Mouse (Mus musculus): ENCODE results near the gene Tsen34. TPM values are rescaled to one million over a fixed set of nuclear protein-coding genes. Genes with fewer than 3 reads are reported as not detected.

Gene Tsen34
- 10 to 100 TPM; 73.9 to 77.4 TPM for total RNA-seq (2021)

DNA sequence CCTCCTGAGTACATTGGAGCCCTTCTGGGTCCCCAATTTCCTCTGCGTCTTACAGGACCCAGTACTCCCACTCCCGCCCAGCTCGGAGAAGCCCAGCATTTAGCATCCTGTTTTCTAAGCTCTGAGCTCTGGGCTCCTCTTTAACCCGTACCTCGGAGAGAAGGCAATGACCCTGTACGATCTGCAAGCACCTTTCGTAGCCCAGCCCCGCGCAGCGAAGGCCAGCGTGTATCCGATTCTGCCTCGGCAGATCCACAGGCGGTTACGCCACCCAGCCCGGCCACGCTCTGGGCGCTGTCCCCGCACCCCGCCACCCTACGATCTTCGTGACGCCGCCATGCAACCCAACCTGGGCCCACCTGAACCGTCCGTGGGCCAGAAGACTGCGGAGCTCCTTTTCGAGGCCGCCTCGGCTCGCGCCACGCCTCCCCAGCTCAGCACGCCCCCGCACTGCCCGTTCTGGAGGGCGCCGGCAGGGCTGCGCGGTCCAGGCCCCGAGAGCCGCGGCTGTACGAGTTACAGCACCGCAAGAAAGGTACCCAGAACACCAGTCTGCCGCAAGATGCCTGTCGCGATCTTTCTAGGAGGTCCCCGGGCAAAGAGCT, at the start of gene Tsen34:
Tsen34 (plus strand) TSS at position 482 of the 605 bp plus-strand sequence.
- no peak for DNase-seq
- intact Hi-C loops (cut with DNase I) = loop anchor here (5.0 kb wide), 1 partner anchor 45 kb away; the partner anchor contains the start of gene Cnot3

DNA sequence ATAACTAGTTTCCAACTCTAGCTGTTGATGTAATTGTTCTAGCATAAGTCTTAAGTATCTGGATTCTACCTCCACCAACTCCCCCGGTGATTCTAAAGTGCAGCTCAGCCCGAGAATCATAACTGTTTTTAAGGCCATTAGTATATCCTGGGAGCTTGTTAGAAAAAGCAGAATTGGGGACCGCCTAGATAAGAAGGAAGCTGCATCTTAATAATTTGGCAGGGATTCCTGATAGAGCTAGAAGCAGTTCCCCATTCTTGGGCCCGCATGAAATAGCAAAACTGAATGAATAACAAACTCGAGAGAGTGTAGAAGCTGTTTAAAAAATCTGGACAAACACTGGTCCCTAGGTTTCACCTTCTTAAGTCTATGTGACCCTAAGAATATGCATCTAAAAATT, 49.3 kb upstream of the Tsen34 start:
- DNase-seq = no peak
- intact Hi-C loops (cut with DNase I) = no loop called here

DNA sequence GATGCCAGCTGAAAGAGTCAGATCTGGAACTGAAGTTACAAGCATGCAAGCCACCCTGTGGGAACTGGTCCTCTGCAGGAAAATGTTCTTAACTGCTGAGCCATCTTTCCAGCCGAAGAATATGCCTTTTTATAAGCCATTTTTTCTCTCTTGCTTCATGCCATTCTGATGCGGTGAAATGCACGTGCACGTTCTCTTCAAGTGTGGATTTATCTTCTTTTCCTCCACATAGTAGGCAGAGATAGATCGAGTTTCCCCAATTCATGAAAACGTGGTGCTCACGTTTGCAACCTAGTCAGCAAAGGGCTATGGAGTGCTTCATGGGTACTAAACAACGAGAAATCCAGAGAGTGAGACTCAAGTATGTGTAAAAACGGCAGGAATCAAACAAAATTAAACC, 48.8 kb upstream of the Tsen34 start:
- DNase-seq = no peak
- intact Hi-C loops (cut with DNase I) = no loop called here

DNA sequence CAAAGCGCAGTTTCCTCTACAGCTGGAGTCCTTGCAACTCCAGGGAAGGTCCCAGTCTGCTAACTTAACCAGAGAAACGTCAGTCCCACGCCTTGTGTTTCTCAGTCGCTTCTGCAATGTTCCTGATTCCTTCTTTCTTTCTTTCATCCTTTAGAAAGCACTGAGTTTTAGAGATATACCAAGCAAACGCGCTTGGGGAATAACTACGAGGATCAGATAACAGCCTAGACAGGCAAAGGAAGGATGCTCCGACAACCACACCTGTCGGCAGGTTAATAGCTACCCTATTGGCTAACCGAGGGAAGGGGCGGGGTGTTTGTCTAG, 48.4 kb upstream of the Tsen34 start:
- intact Hi-C loops (cut with DNase I) = no loop called here

DNA sequence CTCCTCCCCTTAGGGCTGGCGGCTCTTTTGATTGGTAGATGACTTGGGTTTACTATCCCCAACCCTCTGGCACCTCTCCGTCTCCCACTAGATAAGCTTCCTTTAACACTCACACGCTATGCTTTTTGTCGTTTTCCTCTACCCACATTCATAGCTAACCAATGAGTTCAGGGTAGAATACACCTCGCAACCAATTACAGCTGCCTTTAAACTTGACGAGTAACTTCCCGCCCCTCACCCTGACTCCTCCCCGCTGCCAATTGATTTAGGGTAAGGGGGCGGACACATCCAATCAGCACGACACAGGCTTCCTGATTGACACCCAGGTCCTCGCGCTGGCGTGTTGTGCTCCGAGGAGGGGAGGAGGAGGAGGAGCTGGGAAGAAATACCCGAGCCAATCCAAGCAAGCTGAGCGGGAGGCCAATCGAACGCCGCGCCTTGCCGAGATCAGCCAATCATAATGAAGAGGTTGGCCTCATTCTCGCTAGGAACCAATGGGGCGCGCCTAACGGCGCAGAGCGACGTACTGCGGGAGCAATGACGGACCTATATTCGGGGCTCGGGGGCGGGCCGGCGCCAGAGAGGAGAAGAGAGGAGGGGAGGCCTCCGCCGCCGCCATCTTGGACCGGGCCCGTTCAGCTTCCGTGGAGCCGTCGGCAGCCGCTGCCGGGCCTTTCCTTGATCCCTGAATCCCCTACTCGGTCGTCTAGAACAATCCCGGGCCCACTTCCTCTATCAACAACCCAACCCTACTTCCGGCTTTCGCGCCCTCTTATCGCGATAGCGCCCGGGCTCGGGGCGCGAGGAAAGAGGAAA, 47.8 kb upstream of the Tsen34 start, which contains the start of gene Cnot3:
Cnot3 (plus strand) TSS at position 597 of the 816 bp plus-strand sequence.
- DNase-seq = peak; percentile 94 to 95
- intact Hi-C loops (cut with DNase I) = loop anchor here (5.0 kb wide), 1 partner anchor 47 kb away; the partner anchor contains the start of genes Mboat7 and Tsen34

More for the DNA sequence above, 48.4 kb upstream of the Tsen34 start:
- peak in 1 of 2 experiments; percentile 86 for DNase-seq

DNA sequence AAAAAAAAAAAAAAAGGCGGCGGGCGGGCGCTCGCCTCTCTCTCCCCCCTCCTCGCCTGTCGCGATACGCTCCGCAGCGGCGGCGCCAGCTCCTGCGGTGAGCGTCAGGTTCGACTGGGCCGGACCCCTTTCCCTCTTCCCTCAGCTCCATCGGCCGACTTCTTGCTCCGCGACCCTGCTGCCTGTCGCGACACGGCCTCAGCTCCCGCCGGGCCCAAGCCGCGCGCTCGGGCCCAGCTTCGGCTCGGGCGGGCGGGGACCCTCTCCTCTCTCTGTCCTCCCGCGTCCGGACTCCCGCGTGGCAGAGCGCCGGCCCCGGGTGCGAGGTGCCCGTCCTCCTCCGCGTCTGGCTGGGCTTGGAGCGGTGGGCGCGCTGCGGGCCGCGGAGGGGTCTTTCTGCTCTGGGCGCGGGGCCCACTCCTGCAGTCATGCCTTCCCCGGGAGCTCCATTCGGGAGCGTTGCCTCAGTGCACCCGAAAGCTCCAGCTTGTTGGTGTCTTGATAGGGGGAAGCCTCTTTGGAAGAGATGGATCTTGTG, 47.1 kb upstream of the Tsen34 start:
- intact Hi-C loops (cut with DNase I) = loop anchor here (1.0 to 5.0 kb wide), 2 partner anchors 19 to 47 kb away; partner anchors contain the start of genes Mboat7 and Tsen34

DNA sequence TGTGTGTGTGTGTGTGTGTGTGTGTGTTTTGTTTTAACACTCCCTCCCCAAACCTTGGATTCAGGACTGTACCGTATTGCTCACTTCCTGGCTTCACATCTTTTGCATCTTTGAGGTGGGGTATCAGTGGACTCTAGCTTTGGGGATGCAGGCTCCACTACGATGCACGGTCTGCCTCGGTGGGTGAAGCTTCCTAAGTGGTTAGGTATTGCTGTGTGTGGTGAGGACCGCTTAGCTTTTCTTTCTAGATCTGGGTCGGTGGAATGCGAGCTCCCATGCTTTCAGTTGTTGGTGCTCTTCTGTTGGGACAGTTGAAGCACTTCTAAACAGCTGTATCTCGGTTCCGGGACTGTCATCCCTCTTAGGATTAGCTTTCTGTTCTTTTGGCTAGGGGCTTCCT, 46.5 kb upstream of the Tsen34 start:
- DNase-seq = no peak
- intact Hi-C loops (cut with DNase I) = loop anchor here (1.0 to 5.0 kb wide), 2 partner anchors 18 to 46 kb away; partner anchors contain the start of genes Mboat7 and Tsen34

More for the DNA sequence above, 47.1 kb upstream of the Tsen34 start:
- DNase-seq = peak in 1 of 2 experiments; percentile 33

DNA sequence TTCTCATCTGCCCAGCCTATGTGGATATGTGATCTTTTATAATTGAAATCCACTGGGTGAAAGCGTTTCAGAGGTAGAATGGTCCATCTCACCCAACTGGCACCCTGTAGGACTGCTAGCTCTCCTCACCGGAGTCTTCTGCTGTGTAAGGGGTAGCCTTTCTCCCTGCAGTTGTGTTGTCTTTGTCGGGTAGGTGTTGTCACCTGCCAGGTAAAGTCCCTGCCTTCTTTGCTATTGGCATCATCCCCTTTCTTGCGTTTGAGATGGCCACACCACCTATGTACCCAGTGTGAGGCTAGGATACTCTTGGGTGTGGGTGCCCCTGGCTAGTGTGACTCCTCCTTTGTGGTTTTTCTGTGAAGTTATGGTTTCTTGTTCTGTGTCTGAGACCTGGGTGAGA, 46.0 kb upstream of the Tsen34 start:
- DNase-seq = no peak
- intact Hi-C loops (cut with DNase I) = loop anchor here (1.0 to 5.0 kb wide), 2 partner anchors 18 to 46 kb away; partner anchors contain the start of genes Mboat7 and Tsen34

DNA sequence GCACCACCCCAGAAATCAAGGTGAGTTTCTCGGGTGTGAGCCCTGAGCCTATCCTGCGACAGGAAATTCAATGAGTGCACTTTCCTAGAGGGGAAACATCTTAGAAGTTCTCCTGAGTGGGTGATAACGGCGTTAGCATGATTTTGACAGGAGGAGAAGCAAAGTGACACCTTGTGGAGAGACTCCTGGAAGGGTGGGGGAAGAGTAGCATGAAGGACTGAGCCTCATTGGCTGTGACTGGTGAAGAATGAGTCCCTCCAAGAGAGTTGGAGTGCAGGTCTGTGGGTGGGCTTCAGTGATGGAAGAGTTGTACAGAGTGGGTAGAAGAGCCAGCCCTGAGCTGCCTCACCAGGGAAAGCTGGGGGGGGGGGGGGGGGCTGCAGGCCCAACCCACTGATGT, 35.7 kb upstream of the Tsen34 start:
- DNase-seq = no peak
- intact Hi-C loops (cut with DNase I) = no loop called here

DNA sequence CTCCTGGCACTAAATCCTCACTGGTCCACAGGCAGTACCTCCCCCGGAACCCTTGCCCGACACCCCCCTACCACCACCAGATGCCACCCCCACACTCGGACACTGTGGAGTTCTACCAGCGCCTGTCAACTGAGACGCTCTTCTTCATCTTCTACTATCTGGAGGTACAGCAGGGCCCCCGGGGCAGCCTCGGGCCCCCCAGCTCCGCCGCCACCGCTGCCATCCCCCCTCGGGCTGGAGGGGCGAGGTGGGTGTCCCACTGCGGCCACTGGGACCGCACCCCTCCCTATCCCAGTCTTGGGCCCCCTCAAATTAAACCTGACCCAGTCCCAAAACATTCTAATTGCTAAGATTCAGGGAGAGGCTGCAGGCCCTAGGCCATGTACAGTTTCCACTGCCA, 34.1 kb upstream of the Tsen34 start:
- intact Hi-C loops (cut with DNase I) = no loop called here
- no peak for DNase-seq

DNA sequence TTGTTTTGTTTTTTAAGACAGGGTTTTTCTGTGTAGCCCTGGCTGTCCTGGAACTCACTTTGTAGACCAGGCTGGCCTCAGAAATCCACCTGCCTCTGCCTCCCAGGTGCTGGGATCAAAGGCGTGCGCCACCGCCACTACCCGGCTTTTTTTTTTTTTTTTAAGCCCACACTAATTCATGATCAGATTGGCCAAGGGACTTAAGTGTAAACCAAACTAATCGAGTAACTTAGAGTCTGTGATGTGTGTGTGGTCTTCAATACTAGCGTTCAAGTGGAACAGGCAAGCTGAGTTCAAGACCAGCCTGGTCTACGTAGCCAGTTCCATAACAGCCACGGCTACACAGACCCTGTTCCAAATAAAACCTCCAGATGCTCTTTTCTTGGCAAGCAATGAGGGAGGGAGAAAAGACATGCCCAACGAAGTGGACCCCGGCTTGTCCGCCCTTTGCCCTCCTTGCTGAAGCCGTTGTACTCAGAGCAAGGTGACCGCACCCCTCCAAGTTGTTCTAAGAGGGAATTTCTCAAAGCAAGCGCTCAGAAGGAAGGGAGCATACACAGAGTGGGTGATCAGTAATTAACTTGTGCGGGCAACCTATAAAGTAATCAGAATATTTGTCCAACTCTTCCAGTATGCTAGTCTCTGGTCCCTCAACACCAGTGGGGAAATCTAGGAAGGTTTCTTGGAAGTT, 28.0 kb upstream of the Tsen34 start:
- intact Hi-C loops (cut with DNase I) = loop anchor here (1.0 kb wide), 1 partner anchor 18 kb away; no protein-coding TSS in a partner anchor
- peak in 1 of 2 experiments; percentile 18 for DNase-seq

DNA sequence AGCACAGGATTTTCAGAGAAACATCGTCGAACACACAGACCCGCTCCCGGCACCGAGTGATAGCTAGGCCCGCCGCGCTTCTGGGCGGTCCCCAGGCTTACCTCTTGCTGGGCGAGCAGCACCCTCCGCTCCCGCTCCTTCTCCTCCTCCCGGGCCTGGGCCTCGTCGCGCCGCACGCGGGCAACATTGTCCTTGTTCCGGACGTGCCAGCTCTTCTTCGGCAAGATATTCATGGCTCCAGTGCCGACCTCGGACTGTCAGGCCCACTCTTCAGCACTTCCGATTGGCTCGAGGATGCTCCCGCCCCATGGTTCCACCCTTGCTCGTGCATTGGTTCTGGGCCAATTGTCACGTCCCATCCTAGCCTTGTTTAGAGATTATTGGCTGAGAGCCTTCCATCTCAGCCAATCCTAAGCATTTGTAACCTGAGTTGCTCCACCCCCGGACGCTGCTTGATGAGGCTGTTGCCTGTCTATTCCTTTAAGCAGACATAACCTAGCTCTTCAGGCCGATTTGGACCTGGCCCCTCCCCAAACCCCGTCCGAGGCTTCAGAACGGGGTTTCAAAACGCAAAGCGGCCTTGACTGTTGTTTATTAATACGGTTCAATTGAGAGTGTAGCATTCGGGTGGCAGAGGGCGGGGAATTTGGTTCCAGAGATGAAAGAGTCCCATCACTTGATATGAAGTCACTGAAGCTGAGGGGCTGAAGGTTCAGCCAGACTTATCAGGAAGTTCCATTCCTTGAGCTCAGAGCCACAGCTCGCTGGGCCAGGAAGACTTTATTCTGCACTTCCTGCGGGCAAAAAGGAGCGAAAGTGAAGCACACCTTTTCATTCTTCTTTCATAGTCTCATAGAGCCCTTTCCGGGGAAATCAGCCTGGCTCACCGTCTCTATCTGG, 27.2 kb upstream of the Tsen34 start, which contains the start of gene Leng1:
Leng1 (minus strand) TSS at position 626 of the 900 bp plus-strand sequence.
- DNase-seq = peak; percentile 94 to 96
- intact Hi-C loops (cut with DNase I) = loop anchor here (2.0 kb wide), 1 partner anchor 39 kb away; no protein-coding TSS in a partner anchor

DNA sequence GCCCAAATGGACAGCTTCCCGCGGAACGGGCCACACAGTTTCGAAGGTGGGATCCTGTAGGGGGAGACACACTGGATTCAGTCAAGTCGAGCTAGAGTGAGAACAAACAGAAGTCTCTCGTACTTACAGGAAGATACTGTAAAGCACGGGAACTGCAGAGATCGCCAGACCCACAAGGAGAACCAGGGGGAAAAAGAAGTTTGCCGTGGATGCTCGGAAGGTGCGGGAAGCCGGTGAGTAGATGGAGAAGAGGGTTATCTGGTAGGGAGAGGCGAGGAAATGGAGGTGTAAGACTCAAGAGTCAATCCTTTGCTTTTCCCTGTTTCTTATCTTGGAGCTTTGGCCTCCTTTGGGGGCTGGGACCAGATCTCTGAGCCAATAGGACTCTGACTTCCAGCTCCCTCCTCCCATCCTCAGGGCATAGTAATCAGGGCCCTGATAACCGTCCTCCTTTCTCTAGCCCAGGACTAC, 25.7 kb upstream of the Tsen34 start:
- no peak for DNase-seq
- intact Hi-C loops (cut with DNase I) = loop anchor here (2.0 kb wide), 1 partner anchor 38 kb away; no protein-coding TSS in a partner anchor

DNA sequence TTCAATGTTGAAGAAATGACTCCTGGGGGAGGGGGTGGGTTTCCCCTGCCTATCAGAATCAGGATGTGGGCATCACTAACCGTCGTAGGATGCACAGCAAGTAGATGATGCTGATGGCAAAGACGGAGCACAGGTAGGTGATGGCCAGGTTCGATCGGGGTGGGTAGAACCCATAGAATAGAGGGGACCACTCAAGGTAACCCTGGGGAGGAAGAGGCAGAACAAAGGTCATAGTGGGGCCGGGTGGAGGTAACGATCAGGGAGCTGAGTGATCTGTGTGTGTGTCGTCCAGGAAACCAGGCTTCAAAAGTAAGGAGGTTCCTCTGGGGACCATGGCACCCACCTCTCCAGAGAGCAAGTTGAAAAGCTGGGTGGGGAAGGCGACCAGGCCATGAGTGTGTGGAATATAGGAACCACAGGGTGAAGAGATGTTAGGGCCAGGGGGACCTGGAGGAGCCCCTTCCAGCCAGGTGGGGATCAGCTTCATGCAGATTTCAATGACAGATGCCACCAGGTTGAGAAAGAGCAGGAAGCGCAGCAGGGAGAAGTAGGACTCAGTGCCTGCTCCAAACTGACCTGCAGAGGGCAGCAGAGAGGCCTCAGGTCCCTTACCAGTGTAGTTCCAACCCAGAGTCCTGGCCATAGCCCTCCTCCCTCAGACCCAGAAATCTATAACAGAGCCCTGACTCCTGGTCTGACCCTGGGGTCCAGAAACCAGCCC, 18.0 kb upstream of the Tsen34 start:
- intact Hi-C loops (cut with DNase I) = loop anchor here (2.0 kb wide), 1 partner anchor 796 kb away; no protein-coding TSS in a partner anchor
- DNase-seq = peak; percentile 81 to 89

DNA sequence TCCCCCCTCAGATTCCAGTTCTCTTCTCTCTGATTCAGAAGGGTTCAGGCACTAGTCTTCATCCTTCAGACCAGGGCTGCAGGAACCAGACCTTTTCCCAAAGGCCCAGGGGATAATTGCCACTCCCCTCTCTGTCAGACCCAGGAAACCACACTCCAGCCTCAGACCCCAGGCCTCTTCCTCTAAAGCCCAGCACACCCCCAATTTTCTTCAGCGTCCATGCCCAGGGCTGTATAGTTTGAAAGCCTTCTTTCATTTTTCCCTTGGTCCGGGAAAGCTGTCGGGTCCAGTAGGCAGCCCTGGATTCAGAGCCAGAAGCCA, 17.5 kb upstream of the Tsen34 start:
- DNase-seq = no peak
- intact Hi-C loops (cut with DNase I) = loop anchor here (2.0 kb wide), 1 partner anchor 796 kb away; no protein-coding TSS in a partner anchor

DNA sequence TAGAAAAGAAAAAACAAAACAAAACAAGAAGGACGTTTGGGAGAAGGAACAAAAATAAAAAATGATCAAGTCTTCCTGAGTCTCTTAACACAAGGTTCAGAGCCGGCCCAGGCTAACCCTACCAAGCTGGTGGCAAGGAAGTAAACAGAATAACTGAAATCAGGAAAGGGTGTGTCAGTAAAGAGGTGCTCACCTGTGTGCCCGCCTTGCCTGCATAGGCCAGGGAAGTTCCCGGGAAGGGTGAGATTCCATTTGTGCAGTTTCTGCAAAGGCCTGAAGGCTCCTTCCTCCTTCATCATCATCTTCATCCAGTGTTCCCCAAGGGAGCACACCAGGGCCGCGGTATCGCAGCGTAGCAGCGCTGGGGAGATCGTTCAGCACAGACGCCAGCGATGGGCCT, 16.3 kb upstream of the Tsen34 start:
- no peak for DNase-seq
- intact Hi-C loops (cut with DNase I) = no loop called here

DNA sequence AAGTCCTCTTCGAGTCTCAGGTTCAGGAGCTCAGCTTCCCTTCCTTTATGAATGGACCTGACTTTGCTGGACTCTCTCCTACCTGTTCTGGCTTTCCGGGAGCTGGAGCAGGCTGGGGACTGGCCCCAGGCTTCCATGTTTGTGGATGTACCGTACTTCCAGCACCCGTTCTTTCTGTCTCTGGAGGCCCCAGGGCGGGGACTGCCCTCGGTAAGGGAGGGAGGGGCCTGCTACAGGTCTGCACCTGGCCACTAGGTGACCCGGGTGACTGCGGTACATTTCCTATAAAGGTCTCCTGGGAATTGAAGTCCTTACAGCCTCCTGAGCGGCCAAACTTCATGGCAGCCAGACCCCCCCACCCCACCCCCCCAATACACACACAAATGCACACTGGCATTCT, 15.3 kb upstream of the Tsen34 start, which contains the start of gene Tmc4:
Tmc4 (minus strand) TSS at position 212 of the 400 bp plus-strand sequence.
- DNase-seq = no peak
- intact Hi-C loops (cut with DNase I) = no loop called here

DNA sequence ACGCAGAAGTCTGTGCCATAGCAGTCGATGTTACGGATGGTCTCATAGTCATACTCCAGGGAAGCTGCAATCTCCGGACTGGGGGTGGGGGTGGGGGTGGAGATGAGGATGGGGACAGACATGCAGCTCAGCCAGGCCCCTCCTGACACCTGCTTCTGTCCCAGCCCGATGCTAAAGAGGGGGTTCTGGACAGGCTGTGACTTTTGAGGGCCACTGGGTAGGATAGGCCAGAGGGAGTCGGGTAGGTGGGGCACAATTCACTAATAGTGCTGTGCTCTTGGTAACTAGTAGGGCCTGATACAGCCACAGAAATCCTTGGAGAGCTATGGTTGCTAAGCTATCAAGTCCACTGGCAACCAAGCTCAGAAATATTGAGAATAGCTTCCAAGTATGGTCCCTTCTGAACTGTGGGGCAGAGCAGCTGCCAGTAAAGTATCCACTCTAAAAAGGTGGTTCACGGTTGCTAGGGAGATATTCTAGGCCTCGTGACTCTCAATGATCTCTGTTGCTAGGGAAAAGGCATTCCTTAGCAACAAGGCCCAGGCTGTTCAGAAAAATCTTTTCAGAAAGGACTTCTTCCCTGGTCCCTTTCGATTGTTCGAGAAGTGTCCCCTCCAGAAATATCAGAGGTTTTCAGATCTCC, 8.6 kb upstream of the Tsen34 start:
- DNase-seq = no peak
- intact Hi-C loops (cut with DNase I) = no loop called here
